Mouse (Mus musculus): ENCODE results near the gene Elovl6. TPM values are rescaled to one million over a fixed set of nuclear protein-coding genes. Genes with fewer than 3 reads are reported as not detected.
A peak's percentile ranks its signal among the peaks of the same experiment; 100 is the strongest.

Elovl6 gene
- polyA plus RNA-seq, 1 experiment = 0.01 TPM

GRCm38 (mm10) chr3:129515863-129516436 lies 16.2 kb upstream of the Elovl6 start:
- no peaks in the 10 kb centered on the region for H3K4me1 ChIP-seq (ENCODE audit: control insufficient read depth)

GRCm38 (mm10) chr3:129520499-129520898 lies 11.7 kb upstream of the Elovl6 start:
- H3K9me3 ChIP-seq (ENCODE audit: control insufficient read depth, low read length) = no peaks in the 10 kb centered on the region
- H3K4me1 ChIP-seq (ENCODE audit: control insufficient read depth) = no peaks in the 10 kb centered on the region
- H3K27me3 ChIP-seq (ENCODE audit: control insufficient read depth) = no peaks in the 10 kb centered on the region
- no peak for TF ChIP-seq TAL1 (IDR thresholded peaks at IDR 0.05; ENCODE audit: low read length)
- TF ChIP-seq GATA1 (IDR thresholded peaks at IDR 0.05; ENCODE audit: low read length) = no peak
- no peaks in the 10 kb centered on the region for H3K36me3 ChIP-seq (ENCODE audit: control insufficient read depth)
- no peak overlapping the region for H3K4me3 ChIP-seq (replicated peaks)

More at GRCm38 (mm10) chr3:129515863-129516436, 16.2 kb upstream of the Elovl6 start:
- Histone ChIP-seq H3K9me3 (ENCODE audit: control insufficient read depth, low read length) (no peaks in the 10 kb centered on the region), H3K4me3 (replicated peaks) (no peak overlapping the region), H3K36me3 (ENCODE audit: control insufficient read depth) (no peaks in the 10 kb centered on the region), H3K27me3 (ENCODE audit: control insufficient read depth) (no peaks in the 10 kb centered on the region)
- TF ChIP-seq TAL1 (IDR thresholded peaks at IDR 0.05; ENCODE audit: low read length) = no peak

- H3K36me3 ChIP-seq (ENCODE audit: control insufficient read depth) = no peaks in the 10 kb centered on the region
- no peaks in the 10 kb centered on the region for H3K4me1 ChIP-seq (ENCODE audit: control insufficient read depth)
- TF ChIP-seq GATA1 (IDR thresholded peaks at IDR 0.05; ENCODE audit: low read length) = no peak
- TF ChIP-seq TAL1 (IDR thresholded peaks at IDR 0.05; ENCODE audit: low read length) = no peak
- H3K9me3 ChIP-seq (ENCODE audit: control insufficient read depth, low read length) = no peaks in the 10 kb centered on the region
- H3K27me3 ChIP-seq (ENCODE audit: control insufficient read depth) = no peaks in the 10 kb centered on the region
- H3K4me3 ChIP-seq (replicated peaks) = no peak overlapping the region
Measured at GRCm38 (mm10) chr3:129523456-129524143, 8.6 kb upstream of the Elovl6 start.

- Histone ChIP-seq H3K36me3 (ENCODE audit: control insufficient read depth) (no peaks in the 10 kb centered on the region), H3K4me1 (ENCODE audit: control insufficient read depth) (peaks cover 4% of the 10 kb centered on the region), H3K4me3 (replicated peaks) (no peak overlapping the region), H3K27me3 (ENCODE audit: control insufficient read depth) (peaks cover 4% of the 10 kb centered on the region; the same call in 1 of the 2 replicates), H3K9me3 (ENCODE audit: control insufficient read depth, low read length) (no peaks in the 10 kb centered on the region)
- TF ChIP-seq GATA1 (IDR thresholded peaks at IDR 0.05; ENCODE audit: low read length) = no peak
- TF ChIP-seq TAL1 (IDR thresholded peaks at IDR 0.05; ENCODE audit: low read length) = no peak
Measured at GRCm38 (mm10) chr3:129527046-129527445, 5.1 kb upstream of the Elovl6 start.

GRCm38 (mm10) chr3:129529311-129529710 lies 2.8 kb upstream of the Elovl6 start:
- Histone ChIP-seq H3K4me3 (replicated peaks) (no peak overlapping the region), H3K9me3 (ENCODE audit: control insufficient read depth, low read length) (no peaks in the 10 kb centered on the region), H3K36me3 (ENCODE audit: control insufficient read depth) (no peaks in the 10 kb centered on the region), H3K4me1 (ENCODE audit: control insufficient read depth) (peaks cover 25% of the 10 kb centered on the region), H3K27me3 (ENCODE audit: control insufficient read depth) (peaks cover 13% of the 10 kb centered on the region)
- no peak for TF ChIP-seq GATA1 (IDR thresholded peaks at IDR 0.05; ENCODE audit: low read length)
- TF ChIP-seq TAL1 (IDR thresholded peaks at IDR 0.05; ENCODE audit: low read length) = no peak

- TF ChIP-seq GATA1 (IDR thresholded peaks at IDR 0.05; ENCODE audit: low read length) (no peak), TAL1 (IDR thresholded peaks at IDR 0.05; ENCODE audit: low read length) (no peak)
- no peaks in the 10 kb centered on the region for H3K9me3 ChIP-seq (ENCODE audit: control insufficient read depth, low read length)
- H3K36me3 ChIP-seq (ENCODE audit: control insufficient read depth) = no peaks in the 10 kb centered on the region
- no peak overlapping the region for H3K4me3 ChIP-seq (replicated peaks)
- peaks cover 13% of the 10 kb centered on the region for H3K27me3 ChIP-seq (ENCODE audit: control insufficient read depth)
- peaks cover 37% of the 10 kb centered on the region for H3K4me1 ChIP-seq (ENCODE audit: control insufficient read depth)
Measured at GRCm38 (mm10) chr3:129530461-129530860, 1.7 kb upstream of the Elovl6 start.

- Histone ChIP-seq H3K27me3 (ENCODE audit: control insufficient read depth) (peaks cover 13% of the 10 kb centered on the region), H3K9me3 (ENCODE audit: control insufficient read depth, low read length) (no peaks in the 10 kb centered on the region), H3K36me3 (ENCODE audit: control insufficient read depth) (no peaks in the 10 kb centered on the region), H3K4me1 (ENCODE audit: control insufficient read depth) (peaks cover 49% of the 10 kb centered on the region), H3K4me3 (replicated peaks) (peak overlapping the region; percentile 80)
- TF ChIP-seq GATA1 (IDR thresholded peaks at IDR 0.05; ENCODE audit: low read length) (no peak), TAL1 (IDR thresholded peaks at IDR 0.05; ENCODE audit: low read length) (no peak)
Measured at GRCm38 (mm10) chr3:129532865-129533742, 949 bp downstream of the Elovl6 start.

GRCm38 (mm10) chr3:129533743-129534530 lies 1.8 kb downstream of the Elovl6 start:
- TF ChIP-seq TAL1 (IDR thresholded peaks at IDR 0.05; ENCODE audit: low read length) (no peak), GATA1 (IDR thresholded peaks at IDR 0.05; ENCODE audit: low read length) (no peak)

More at GRCm38 (mm10) chr3:129533743-129534530, 1.8 kb downstream of the Elovl6 start:
- Histone ChIP-seq H3K4me3 (replicated peaks) (peak overlapping the region; percentile 80), H3K27me3 (ENCODE audit: control insufficient read depth) (peaks cover 13% of the 10 kb centered on the region), H3K36me3 (ENCODE audit: control insufficient read depth) (no peaks in the 10 kb centered on the region), H3K9me3 (ENCODE audit: control insufficient read depth, low read length) (no peaks in the 10 kb centered on the region), H3K4me1 (ENCODE audit: control insufficient read depth) (peaks cover 49% of the 10 kb centered on the region)

All from erythroblast, embryonic 14.5 days (primary cell).